Mouse (Mus musculus): ENCODE measurements at regions not wholly inside any gene's neighbourhood (a gene's known extent, or its start where the extent isn't known, plus 50 kb on each side); places are given as distances from the start of the nearest gene placed in this dataset.

DNA sequence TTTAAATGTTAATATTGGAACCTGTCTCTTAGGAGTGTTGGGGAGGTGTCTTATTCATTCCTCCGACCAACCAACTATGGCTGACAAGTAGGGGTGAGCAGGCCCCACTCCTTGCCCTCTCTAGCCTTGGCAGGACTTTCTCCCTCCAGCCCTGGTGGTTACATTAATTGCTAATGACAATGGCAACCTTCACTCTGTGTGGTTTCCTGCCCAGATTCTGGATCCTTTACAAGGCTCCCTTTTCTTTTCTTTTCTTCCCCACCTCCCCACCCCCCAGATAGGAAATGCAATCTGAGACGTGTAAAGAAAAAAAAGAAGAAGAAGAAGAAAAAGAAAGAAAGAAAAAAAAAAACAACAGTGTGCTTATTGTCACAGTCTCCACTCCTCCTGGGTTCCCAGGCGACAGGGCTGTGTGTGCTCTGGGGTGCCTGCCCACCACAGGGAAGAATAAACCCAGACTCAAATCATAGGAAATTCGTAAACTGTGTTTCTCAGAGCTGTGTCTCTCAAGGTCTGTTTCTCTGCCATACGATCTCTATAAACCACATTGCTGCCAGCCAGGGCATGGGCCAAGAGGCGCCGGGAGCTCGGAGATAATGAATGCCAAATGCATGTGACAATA lies 637.6 kb downstream of the Insc start:
- DNase-seq (ENCODE audit: low spot score) = no peak

GRCm38 (mm10) chr7:115382876-115383275 lies 639.4 kb downstream of the Insc start:
- DNase-seq (ENCODE audit: low spot score) = peak; percentile 12

GRCm38 (mm10) chr7:115388874-115389273 lies 645.4 kb downstream of the Insc start:
- DNase-seq (ENCODE audit: low spot score) = no peak

- no peak for DNase-seq (ENCODE audit: low spot score)
Observed at GRCm38 (mm10) chr7:115392520-115392919, 646.1 kb downstream of the Sox6 start.

DNA sequence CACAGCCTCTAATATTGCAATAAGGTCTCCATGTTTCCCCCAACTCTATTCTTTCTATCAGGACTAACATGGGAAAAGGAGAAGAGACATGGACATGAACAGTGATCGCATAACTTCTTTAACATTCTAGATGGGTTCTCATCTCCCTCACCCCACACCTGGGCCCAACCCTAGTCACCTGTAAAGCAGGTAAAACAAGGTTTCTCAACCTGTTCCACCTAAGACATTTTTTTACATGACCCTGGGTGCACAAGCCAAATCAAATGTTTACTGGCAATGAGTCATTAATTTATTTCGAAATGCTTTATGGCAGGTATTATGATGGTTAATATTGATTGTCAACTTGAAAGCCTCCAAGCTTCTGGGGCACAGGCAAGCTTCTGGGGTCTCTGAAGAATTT lies 640.4 kb downstream of the Sox6 start:
- DNase-seq (ENCODE audit: low spot score) = no peak

- no peak for DNase-seq (ENCODE audit: low spot score)
Observed at GRCm38 (mm10) chr7:115399461-115399860, 639.1 kb downstream of the Sox6 start.

DNA sequence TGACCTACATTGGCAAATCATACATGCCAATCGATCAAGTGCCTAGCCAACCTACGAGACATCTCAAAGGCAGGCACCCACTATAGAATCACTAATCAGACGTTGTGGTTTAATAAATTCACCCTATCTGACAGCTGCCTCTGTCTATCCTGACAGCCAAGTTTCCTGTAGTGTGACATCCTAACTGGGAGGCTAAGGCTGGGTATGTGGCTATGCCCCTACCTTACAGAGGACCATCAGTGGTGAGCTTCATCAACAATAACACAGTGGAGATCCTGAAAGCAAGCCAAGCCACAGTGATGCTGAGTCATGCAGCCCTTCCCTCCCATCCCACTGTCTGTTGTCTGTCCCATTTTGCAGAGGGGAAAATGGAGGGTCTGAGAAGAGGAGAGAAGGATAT lies 630.7 kb downstream of the Sox6 start:
- no peak for DNase-seq (ENCODE audit: low spot score)

- no peak for DNase-seq (ENCODE audit: low spot score)
Observed at GRCm38 (mm10) chr7:115408915-115409314, 629.7 kb downstream of the Sox6 start.

DNA sequence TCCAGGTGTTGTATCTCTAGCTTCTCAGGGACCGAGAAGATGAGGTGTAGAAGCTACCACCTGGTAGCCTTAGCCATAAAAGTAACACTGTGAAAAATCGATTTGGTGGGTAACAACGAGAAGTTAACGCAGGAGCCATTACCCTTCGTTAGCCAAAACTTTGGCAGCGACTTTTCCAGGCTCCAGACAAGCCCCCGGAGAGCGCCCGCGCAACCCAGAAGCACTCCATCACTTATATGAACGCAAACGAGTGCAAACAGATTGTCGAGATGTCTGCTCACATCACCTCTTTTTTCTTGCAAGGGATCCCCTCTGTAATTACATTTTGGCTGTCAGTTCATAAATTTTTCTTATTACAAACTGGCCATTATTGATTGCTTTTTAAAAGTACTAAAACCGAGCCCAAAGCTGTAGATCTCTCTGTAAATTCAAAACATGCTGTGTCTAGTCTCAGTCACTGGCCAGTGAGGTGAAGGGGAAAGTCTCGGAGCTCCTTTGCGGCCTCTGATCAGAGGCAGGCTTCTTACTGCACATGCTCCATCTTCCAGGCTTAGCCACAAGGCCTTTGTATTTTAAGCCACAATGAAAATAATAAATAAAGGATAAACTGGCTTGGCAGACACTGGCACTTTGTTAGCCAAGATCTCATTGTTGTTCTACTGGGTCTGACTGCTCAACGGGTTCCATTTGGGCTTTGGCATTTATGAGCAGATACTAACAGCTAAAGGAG lies 627.9 kb downstream of the Sox6 start:
- no peak for DNase-seq (ENCODE audit: low spot score)

- no peak for DNase-seq (ENCODE audit: low spot score)
Observed at GRCm38 (mm10) chr7:115411456-115411855, 627.1 kb downstream of the Sox6 start.

- no peak for DNase-seq (ENCODE audit: low spot score)
Observed at GRCm38 (mm10) chr7:115415147-115415561, 623.4 kb downstream of the Sox6 start.

All from layer of hippocampus, adult 11-12 months (tissue).